Mouse (Mus musculus) urinary bladder, postnatal 10 days (tissue): ENCODE results near the gene Pou2f1.

Experiments used
- DNase-seq: peaks from one replicate; pipeline ENCODE4 v3.0.0; 2022; ENCODE audit warnings: low spot score

Gene Pou2f1

DNA sequence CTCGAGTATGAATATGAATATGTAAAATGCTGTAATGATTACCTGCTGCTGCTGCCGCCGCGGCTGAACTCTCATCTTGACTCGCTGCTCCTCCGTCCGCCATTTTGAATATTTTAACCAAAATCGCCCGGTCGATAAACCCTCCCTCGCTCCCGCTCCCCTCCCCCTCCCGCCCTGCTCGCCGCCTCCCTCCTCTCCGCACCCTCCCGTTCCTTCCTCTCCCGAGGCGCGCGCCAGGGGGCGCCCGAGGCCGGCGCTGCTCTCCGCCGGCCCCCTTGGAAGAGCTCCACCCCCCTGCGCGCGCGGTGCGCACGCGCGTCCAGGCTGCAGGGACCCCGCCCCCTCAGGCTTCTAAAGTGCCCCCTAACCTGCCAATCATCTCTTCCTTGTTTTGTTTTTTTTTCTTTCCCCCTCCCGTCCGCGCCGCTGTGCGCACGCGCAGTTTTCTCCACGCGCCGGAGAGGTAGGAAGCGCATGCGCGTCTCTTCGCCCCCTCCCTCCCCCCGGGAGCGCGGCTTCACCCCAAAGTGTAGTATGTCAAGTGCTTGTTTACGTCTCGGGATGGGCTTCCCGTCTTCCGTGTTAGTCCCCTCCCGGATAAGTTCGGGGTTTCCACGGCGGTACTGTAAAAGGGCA lies at the start of gene Pou2f1:
TSS of gene Pou2f1 (minus strand) at position 159 of the 636 bp plus-strand sequence.
- peak; percentile 84 for DNase-seq

DNA sequence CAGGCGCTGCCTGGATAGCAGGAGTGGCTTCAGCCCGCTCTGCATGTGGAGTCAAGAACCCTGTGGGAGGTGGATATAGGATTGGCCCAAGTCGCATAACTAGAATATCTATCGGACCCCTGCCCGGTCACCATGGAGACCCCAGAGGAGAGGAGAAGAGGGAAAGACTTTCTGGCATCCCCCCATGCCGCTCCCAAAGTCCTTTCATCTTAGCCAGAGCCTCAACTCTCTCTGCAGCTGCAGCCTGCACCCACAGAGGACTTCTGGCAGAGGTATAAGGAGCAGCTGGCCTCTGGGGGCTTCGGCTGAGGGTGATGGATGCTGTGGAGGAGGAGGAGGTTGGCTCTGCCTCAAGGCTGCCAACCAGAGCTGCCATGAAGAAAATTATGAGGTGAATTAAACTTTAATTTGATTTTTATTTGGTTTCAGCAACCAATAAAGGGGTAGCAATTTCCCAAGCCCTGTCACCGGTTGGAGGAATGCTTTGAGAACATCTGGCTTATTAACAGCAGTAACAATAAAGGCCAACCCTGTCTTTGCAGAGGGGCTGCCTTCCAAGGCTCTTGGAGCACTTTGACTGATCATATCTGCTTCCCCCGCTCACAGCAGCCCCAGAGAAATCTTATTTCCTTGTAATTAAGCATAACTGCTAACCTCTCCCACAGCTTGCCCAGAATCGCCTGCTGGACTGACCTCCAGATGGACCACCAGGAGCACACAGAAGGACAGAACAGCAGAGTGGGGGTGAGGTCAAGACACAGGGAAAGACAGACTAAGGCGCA lies 46.8 kb upstream of the Pou2f1 start:
- DNase-seq = no peak

DNA sequence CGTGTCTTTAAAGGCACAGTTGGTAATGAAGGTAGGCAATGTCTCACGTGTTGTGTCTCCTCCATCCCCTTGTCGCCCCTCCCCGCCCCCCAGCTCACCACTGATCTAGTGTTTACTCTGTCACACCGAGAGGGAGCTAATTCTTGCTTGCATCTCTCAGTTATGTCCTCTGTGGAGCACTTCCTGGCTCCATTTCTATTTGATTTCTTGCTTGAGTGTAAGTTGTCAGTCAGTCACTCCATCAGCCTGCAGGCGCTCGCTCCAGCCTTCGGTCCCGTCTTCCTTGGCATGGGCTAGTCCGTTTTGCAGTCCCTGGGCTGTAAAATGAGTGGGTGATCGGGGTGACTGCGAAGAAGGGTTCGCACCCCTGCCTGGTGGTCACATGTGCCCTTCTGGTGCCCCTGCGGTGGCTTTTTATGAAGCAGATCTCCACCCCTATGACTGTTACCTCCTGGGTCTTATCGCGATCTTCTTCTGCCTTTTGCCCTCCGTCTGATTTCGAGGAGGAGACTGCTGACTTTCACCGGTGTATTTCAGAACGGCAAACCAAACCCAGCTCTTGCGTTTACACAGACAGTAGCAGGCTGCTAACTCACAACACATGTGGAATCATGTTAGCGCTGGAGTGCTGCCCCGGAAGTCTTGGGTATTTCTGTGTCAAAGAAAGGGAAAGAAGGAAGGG lies 45.9 kb upstream of the Pou2f1 start:
- DNase-seq = no peak

DNA sequence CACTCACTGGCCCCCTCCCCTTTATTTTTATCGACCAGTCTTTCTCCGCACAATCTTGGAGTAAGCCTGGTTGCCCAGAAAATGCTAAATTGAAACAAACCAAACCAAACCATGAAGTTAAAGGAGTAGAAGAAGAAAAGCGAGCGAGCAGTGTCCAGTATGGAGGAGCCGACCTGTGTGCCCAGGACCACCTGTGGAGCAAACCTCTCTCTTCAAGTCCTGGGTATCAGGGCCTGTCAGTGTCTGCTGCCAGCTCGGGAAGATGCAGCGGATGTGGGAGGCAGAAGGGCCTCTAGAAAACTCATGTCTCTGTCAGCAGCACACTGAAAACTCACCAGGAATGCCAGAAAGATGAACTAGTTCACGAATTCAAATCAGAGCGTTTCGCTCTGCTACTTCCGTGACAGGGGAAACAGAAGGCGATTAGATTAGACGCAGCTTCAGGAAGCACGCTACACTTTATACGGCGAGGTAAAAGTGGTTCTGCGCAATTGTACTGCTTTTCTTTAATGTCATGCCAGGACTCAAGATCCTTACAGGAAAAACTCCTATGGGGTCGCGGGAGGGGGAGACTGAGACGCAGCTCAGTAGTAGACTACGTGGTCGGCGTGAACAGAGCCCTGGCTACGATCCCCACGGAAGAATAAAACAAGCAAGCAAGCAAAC lies 45.2 kb upstream of the Pou2f1 start:
- DNase-seq = no peak

DNA sequence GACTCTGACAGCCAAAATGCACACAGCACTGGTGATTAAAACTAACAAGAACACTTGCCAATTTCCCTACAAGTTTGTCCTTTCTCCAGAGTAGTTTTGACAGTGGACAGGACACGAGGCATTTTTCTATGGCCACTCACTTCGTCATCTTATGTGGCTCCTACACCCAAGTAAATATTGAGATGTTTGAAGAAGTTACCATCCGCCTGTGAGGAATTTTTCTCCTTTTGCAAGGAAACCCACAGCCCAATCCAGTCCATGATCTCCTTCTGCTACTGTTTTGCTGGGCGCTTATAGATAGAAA lies 43.4 kb upstream of the Pou2f1 start:
- no peak for DNase-seq

DNA sequence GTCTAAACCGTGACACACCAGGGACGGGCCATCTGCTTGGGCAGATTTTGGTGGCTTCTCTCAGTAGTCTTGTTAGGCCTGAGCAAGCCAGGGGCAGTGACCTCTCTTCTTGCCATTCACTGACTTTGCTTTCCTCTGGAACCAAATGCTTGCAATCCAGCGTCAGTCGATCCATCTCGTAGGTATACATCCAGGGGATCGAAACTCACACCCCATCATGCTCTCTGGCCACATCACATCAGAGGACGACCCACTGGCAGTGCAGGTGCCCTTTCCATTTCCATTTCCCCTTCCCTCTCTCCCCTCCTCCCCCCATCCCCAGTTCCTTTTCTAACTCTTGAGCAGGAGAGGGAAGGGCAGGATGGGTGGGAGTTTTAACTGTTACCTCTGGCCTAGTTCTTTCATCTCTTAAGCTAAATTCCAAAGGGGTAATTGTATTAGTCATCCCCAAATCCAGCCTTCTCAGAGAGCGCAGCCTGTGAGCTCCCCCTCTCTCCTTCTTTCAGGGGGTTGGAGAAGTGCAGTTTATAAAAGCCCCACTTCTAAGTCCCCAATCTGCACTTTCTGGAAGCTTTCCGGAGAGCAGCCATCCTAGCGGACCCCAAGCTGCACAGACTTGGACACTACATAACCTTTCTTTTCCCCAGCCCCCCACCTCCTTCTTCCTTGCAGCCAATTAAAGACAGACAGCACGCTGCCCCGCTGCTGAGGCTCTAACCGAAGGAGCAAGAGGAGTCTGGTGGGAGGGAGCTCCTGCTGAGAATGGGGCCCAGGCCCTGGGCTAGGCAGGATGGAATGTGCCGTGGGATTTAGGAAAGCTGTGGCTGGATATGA lies 42.8 kb upstream of the Pou2f1 start:
- DNase-seq = no peak

DNA sequence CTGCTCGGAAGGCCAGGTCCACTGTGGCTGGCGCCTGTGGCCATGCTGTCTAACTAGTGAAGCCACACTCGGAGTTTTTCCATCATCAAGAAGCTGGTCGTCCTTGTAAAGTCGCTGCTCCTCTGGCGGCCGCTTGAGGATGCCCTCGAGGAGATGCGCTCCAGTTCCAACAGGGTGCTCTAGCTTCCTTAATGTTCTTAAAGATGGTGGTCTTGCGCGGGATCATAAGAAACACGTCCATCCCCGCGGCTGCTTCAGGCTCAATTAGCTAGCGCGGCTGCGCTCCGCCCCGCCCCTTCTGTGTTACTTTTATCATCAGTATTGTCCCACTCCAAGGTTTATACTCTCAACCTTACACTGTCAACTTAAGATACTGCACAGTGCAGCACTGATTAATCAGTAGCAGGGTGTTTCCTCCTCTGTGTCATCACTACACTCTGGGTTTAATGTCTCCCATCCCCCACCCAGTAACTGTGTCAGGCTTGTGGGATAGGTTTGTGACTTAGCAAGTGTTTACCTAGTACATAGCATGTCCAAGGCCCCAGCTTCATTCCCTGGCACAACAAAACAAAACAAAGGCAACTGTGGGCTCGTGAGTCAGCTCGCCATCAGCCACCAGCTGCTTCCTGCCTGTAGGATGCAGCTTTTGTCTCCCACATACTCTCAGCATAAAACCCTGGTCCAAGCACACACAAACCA lies 41.1 kb upstream of the Pou2f1 start:
- DNase-seq = no peak

DNA sequence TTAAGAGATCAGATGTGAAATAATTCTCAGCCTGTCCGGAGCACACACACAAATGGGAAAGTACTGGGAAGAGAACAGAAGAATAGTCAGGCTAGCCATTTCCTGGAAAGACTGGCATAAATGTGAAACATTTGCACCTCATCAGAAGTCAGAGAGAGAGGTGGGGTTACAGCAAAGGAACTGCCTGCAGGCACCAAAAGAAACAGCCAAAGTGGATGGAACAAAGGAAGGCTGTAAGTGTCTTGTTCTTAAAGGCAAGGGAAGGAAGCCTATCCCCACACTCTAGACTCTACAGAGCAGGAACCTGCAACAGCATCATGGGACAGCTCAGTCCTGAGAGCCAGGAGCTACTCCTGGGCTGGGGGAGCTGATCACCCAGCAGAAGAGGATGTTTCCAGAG lies 39.0 kb upstream of the Pou2f1 start:
- no peak for DNase-seq

DNA sequence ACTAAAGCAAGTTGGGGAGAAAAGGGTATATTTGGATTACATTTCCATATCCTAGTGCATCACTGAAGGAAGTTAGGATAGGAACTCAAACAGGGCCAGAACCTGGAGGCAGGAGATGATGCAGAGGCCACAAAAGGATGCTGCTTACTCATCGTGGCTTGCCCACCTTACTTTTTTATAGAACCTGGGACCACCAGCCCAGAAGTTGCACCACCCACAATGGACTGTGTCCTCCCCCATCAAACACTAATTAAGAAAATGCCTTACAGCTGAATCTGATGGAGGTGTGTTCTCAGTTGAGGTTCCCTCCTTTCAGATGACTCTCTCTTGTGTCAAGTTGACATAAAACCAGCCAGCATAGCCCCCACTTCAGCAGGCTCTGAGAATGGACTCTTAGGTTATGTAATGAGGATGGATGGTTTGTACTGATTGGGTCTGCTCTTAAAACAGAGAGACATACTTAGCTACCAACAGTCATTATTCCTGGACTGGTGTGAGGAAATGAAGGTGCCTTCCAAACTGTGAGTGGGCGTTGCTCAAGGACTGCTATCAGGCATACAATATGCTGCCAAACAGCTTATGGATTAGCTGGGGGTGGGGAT lies 36.4 kb upstream of the Pou2f1 start:
- no peak for DNase-seq

DNA sequence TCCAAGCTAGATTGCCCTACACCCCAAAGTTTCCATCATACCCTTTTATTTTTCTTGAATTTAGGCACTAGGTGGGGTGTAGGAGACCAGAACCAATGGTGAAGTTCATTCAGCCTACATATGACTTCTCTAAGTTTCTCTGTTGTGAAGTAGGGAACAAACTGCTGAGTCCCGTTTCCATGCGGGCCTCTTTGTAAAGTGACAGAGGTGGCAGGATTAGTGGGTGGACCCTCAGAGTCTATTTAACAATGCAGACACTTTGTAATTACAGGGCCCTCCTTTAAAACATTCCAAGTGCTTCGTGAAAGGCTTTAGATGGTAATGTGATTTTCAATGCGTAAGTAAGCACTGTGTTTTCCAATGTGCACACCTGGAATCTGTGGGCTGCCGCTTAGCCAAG lies 32.6 kb upstream of the Pou2f1 start:
- no peak for DNase-seq

DNA sequence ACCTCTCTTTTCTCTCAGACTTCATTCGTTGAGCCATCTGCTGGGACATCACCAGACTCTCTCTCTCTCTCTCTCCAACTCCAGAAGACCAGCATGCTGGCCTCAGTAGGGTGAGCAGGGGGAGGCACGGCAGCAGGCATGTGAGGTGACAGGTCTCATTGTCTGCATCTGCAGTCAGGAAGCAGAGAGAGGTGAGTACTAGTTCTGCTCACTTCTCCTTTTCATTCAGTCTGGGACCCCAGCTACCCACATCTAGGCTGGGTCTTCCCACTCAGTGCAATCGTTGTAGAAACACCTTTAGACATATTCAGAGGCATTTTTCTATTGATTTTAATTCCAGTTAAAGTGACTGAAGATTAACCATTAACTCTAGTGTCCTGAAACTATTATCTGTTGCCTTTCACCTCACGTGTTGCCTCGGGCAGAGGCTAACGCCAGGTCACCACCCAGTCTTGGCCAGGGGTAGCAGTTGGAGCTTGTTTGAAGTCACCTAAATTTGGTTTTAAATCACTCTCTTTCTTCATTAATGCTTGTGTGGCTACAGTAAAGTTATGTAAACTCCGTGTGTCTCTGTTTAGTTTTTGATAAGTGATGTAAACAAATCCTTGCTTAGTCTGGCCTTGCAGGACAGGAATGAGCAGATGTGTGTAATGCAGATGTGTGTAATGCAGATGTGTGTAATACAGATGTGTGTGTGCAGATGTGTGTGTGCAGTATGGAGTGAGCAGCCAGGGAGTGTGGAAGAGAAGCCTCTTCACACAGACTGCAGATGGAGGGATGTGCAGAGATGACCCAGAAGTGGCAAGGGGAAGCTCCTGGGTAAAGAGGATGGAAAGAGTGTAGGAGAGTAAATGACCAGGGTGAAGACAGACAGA lies 29.4 kb upstream of the Pou2f1 start:
- no peak for DNase-seq

DNA sequence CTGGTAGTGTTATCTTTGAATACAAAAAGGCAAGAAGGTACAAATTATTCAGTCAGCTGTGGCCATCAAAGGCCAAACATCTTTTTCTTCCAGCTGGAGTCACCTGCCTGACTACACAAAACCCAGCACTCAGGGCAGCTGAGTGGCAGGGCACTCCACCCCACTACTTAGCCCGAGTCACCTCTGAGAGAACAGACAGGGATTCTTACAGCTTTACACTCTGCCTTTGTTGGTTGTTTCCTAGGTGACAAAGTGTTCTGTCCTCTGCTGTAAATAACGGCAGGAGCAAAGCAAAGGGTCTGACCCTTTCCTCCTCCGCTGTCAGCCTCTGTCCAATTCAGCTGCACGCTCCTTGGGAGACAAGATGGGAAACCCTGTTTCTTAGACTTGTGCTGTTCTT lies 21.5 kb upstream of the Pou2f1 start:
- DNase-seq = no peak

DNA sequence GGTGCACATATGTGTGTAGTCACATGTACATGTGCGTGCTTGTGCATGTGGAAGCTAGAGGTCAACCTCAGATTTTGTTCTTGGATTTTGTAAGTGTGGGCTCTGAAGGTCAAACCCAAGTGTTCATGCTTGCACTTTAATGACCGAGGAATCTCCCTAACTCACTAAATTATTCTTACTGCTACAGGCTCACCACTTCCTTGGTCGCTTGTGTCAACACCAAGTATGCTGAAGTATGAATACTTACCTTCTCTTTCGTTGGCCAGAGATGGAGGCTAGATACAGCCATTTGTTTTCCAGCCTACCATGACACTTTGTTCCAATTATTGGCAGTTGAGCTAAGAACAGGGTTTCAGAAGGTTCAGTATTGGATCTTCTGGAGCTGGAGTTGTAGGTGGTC lies 14.7 kb upstream of the Pou2f1 start:
- no peak for DNase-seq

DNA sequence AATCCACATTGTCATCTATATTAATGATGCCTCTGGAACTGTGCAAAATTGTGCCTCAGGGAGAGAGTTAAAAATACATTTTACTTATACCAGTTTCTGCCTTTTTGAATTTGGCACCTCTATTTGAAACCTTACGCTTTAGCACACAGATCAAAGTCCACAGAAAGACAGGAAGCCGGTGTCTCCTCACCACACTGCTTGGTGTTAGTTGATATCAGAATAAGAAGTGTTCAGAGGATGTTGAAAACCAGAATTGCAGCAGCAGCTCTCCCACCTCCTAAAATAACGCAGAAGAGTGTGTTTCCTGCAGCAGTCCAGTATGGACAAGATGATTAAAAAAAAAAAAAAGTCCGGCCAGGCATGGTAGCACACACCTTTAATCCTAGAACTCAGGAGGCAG lies 13.8 kb upstream of the Pou2f1 start:
- no peak for DNase-seq

DNA sequence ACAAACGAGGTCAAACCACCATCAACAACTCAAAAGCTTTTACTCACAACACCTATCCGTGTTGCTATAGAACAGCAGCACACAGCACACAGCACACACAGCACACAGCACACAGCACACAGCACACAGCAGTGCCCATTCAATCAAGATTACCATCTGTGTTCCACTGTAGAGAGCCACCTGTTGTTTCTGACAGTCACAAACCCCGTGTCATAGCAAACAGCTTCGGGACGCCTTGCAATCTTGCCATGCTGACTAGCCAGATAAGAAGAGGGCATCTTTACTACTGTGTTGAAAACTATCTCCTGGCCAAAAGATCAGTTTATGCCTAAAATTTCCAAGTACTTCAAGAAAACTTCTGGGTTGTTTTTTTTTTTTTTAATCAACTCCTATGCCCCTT lies 12.1 kb upstream of the Pou2f1 start:
- no peak for DNase-seq

DNA sequence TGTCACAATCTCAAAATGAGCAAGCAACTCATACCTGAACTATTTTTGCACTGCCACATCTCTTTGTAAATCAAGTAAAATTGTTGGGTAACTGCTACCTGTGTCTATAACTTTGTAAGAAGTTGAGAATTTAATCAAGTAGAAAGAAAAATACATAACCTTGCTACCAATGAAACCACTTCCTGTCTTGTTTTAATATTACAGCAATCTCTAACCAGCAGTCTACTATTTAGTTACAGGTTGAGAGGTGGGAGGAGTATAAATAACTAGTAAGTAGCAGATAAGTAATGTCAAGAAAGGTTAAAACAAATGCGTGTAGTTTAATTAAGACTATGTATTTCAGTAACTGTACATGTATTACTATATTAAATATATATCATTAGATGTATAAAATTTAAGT lies 7.6 kb upstream of the Pou2f1 start:
- DNase-seq = no peak

DNA sequence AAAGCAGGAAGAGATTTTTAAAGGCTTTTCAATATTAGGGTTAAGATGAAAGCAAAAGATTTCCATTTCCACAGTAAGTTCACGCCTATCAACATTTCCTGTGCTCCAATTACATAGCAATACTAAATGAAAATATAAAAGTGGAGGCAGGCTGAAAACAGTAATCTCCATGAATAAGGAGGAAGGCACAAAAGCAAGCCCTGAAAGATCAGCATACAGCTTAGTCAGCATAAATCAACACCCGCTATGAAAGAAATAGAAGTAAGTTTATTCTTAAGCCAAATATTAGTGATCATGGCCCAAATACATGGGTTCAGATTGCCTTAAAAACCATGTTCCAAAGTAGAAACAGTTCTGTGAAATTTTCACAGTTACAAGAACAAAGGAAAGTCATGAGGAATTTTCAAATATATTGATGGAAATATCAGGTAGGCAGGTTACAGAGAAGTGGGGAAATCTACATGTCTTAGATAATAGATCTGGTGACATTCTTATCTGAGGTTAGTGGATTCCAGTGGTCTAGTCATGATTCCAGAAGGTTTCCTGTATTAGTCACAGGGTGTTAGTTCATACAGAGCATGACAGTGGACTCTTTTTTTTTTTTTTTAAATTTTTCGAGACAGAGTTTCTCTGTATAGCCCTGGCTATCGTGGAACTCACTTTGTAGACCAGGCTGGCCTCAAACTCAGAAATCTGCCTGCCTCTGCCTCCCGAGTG lies 6.3 kb upstream of the Pou2f1 start:
- DNase-seq = no peak

DNA sequence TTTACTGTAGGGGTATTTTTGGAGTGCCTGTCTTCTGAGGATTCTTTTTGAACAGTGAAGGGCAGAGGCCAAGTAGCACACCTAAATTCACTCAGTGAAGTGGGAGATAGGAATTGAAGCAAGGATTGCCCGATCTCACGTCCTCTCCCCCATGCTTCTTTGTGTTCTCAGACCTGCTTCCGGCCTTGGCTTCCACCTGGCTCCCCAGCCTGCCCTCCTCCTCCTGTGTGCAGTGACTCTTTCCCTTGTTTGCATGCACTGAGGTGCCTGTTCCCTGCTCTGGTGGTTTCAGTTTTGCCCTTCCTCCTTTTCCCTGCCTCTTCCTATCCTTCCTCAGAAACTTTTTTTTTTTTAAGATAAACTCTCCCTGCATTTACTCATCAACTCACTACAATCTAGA lies 4.5 kb upstream of the Pou2f1 start:
- no peak for DNase-seq
